Mouse (Mus musculus): ENCODE measurements around the gene Ticrr.

Gene Ticrr

GRCm38 (mm10) chr7:79696495-79696894 is 36.5 kb downstream of the Ticrr start:
- no peak for DNase-seq

- DNase-seq = no peak
Measured at GRCm38 (mm10) chr7:79702755-79703154, 42.8 kb downstream of the Ticrr start.

GRCm38 (mm10) chr7:79705210-79705609 is 45.2 kb downstream of the Ticrr start:
- DNase-seq = no peak

- no peak for DNase-seq
Measured at GRCm38 (mm10) chr7:79710130-79710607, 50.2 kb downstream of the Ticrr start.

- DNase-seq = no peak
Measured at GRCm38 (mm10) chr7:79710831-79711230, 50.8 kb downstream of the Ticrr start.

- peak; percentile 34 to 40 for DNase-seq
Measured at GRCm38 (mm10) chr7:79715187-79715981, 55.4 kb downstream of the Ticrr start, which contains the start of gene Kif7. TSS of gene Kif7 (minus strand) at chr7:79715720.

- no peak for DNase-seq
Measured at GRCm38 (mm10) chr7:79721386-79721977, 61.5 kb downstream of the Ticrr start.

- peak; percentile 34 to 44 for DNase-seq
Measured at GRCm38 (mm10) chr7:79727091-79727490, 67.1 kb downstream of the Ticrr start.

GRCm38 (mm10) chr7:79728219-79728618 is 68.2 kb downstream of the Ticrr start:
- DNase-seq = peak; percentile 65 to 67

GRCm38 (mm10) chr7:79729169-79729568 is 69.2 kb downstream of the Ticrr start:
- DNase-seq = peak; percentile 70 to 72

- DNase-seq = peak; percentile 17 to 35
Measured at GRCm38 (mm10) chr7:79729743-79730370, 69.9 kb downstream of the Ticrr start.

- DNase-seq = no peak
Measured at GRCm38 (mm10) chr7:79731438-79731837, 71.4 kb downstream of the Ticrr start.

- no peak for DNase-seq
Measured at GRCm38 (mm10) chr7:79732622-79733021, 72.6 kb downstream of the Ticrr start, which contains the start of gene Plin1. TSS of gene Plin1 (minus strand) at chr7:79732903.

- DNase-seq = no peak
Measured at GRCm38 (mm10) chr7:79734563-79734962, 74.6 kb downstream of the Ticrr start.

- no peak for DNase-seq
Measured at GRCm38 (mm10) chr7:79736511-79736910, 76.5 kb downstream of the Ticrr start.

- no peak for DNase-seq
Measured at GRCm38 (mm10) chr7:79738913-79739312, 78.9 kb downstream of the Ticrr start.

- no peak for DNase-seq
Measured at GRCm38 (mm10) chr7:79740279-79740678, 80.3 kb downstream of the Ticrr start.

- no peak for DNase-seq
Measured at GRCm38 (mm10) chr7:79742277-79742658, 82.3 kb downstream of the Ticrr start.

GRCm38 (mm10) chr7:79742659-79743536 is 82.9 kb downstream of the Ticrr start, which contains the start of the genes Pex11a and Wdr93:
TSS of gene Pex11a (minus strand) at chr7:79743131.
TSS of gene Wdr93 (plus strand) at chr7:79743163.
- peak; percentile 88 to 89 for DNase-seq

GRCm38 (mm10) chr7:79744051-79744450 is 84.1 kb downstream of the Ticrr start:
- no peak for DNase-seq

- no peak for DNase-seq
Measured at GRCm38 (mm10) chr7:79744585-79744984, 84.6 kb downstream of the Ticrr start.

- no peak for DNase-seq
Measured at GRCm38 (mm10) chr7:79747659-79748058, 87.7 kb downstream of the Ticrr start.
